Mouse (Mus musculus) myocyte (in vitro differentiated cells): ENCODE measurements around the gene Fam209. TPM values are rescaled to one million over a fixed set of nuclear protein-coding genes. Genes with fewer than 3 reads are reported as not detected.

Source experiments
- H3K27me3 ChIP-seq: one replicate; pipeline ENCODE4 v1.6.1; 2011; ENCODE audit not compliant: control insufficient read depth, insufficient read depth, insufficient read length
- H3K36me3 ChIP-seq: one replicate; pipeline ENCODE4 v1.6.1; 2011; ENCODE audit not compliant: control insufficient read depth, insufficient read depth
- H3K4me2 ChIP-seq: one replicate; pipeline ENCODE4 v1.6.1; 2011; ENCODE audit warnings: low read depth, control low read depth
- H3K4me3 ChIP-seq: one replicate; pipeline ENCODE4 v1.5.1; 2011; ENCODE audit warnings: mild to moderate bottlenecking, control low read depth, moderate library complexity
- H3K79me2 ChIP-seq: one replicate; pipeline ENCODE4 v1.6.1; 2011; ENCODE audit not compliant: control insufficient read depth, insufficient read depth
- H3ac ChIP-seq: one replicate; pipeline ENCODE4 v1.6.1; 2011; ENCODE audit not compliant: control insufficient read depth, insufficient read length
- CEBPB ChIP-seq: IDR thresholded peaks from 2 replicates; pipeline ENCODE4 v1.6.1; 2011; ENCODE audit warnings: mild to moderate bottlenecking, moderate library complexity; ENCODE audit not compliant: poor library complexity, insufficient read depth, severe bottlenecking
- E2F4 ChIP-seq: IDR thresholded peaks from one replicate; pipeline ENCODE4 v1.6.1; 2011; ENCODE audit warnings: mild to moderate bottlenecking, control low read depth, moderate library complexity; ENCODE audit not compliant: insufficient read depth
- MAX ChIP-seq: IDR thresholded peaks from one replicate; pipeline ENCODE4 v1.6.1; 2011; ENCODE audit warnings: low read depth, mild to moderate bottlenecking, control low read depth
- MYOD1 ChIP-seq, 3 experiments: IDR thresholded peaks; one replicate each; pipeline ENCODE4 v1.6.1; 2011; ENCODE audit warnings: control low read depth in 2 of 3, low read depth in 2 of 3, mild to moderate bottlenecking in 2 of 3, moderate library complexity in 1 of 3; ENCODE audit not compliant: insufficient read length in 2 of 3, control insufficient read depth in 1 of 3
- MYOG ChIP-seq, 3 experiments: IDR thresholded peaks; one replicate each; pipeline ENCODE4 v1.6.1; 2011; ENCODE audit warnings: control low read depth in 2 of 3, low read depth in 2 of 3, mild to moderate bottlenecking in 2 of 3; ENCODE audit not compliant: insufficient read length in 2 of 3, control insufficient read depth in 1 of 3, insufficient read depth in 1 of 3
- POLR2A ChIP-seq: IDR thresholded peaks from one replicate; pipeline ENCODE4 v1.6.1; 2011; ENCODE audit warnings: low read depth, mild to moderate bottlenecking, control low read depth, moderate library complexity; ENCODE audit not compliant: insufficient read length
- POLR2AphosphoS2 ChIP-seq: IDR thresholded peaks from one replicate; pipeline ENCODE4 v1.6.1; 2011; ENCODE audit warnings: low read depth, control low read depth; ENCODE audit not compliant: insufficient read length
- REST ChIP-seq: IDR thresholded peaks from one replicate; pipeline ENCODE4 v1.6.1; 2011; ENCODE audit warnings: mild to moderate bottlenecking, control low read depth, moderate library complexity; ENCODE audit not compliant: insufficient read depth, insufficient read length
- SRF ChIP-seq: IDR thresholded peaks from one replicate; pipeline ENCODE4 v1.6.1; 2011; ENCODE audit warnings: low read depth; ENCODE audit not compliant: control insufficient read depth, insufficient read length
- TCF12 ChIP-seq: IDR thresholded peaks from one replicate; pipeline ENCODE4 v1.6.1; 2011; ENCODE audit warnings: mild to moderate bottlenecking, control low read depth; ENCODE audit not compliant: poor library complexity, insufficient read depth, severe bottlenecking
- TCF3 ChIP-seq: IDR thresholded peaks from one replicate; pipeline ENCODE4 v1.6.1; 2011; ENCODE audit warnings: low read depth, control low read depth; ENCODE audit not compliant: insufficient read length
- USF1 ChIP-seq: IDR thresholded peaks from one replicate; pipeline ENCODE4 v1.6.1; 2011; ENCODE audit warnings: low read depth, mild to moderate bottlenecking, control low read depth, moderate library complexity
- polyA plus RNA-seq: library from polyadenylated mRNA; unstranded; fragments of >200 nt; fragmentation: generic; extraction: Trizol; gene quantifications from one replicate; pipeline ENCODE4 v1.2.1, GENCODE M21; 2012; ENCODE audit warnings: missing spikeins

Fam209 gene
- polyA plus RNA-seq, 1 experiment: 0.08 TPM

DNA sequence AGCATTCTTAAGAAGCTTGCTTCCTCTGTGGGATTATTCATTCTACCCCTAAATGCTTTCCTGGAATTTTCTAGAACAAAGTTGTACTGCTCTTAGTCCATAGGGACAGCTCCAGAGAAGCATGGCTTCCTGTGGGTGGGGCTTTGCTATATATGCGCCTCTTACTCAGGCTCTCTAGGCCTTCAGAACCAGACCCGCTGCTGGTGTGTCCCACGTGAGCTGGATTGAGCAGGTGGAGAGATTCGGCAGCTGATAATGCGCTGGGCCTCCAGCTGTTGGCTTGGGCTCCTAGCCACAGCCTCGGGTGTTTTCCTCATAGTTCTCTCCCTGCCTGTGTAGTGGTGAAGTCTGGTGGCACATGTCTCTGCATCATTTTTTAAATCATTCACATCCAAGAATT is 21.7 kb upstream of the Fam209 start:
- Histone ChIP-seq H3ac (no peak overlapping the region), H3K36me3 (peaks cover 14% of the 10 kb centered on the region), H3K27me3 (no peaks in the 10 kb centered on the region), H3K4me2 (no peak overlapping the region), H3K4me3 (no peak overlapping the region), H3K79me2 (no peaks in the 10 kb centered on the region)
- TF ChIP-seq REST: no peak
- TF ChIP-seq POLR2AphosphoS2: no peak
- TF ChIP-seq MYOG (IDR thresholded peaks at IDR 0.05; ENCODE audit: control insufficient read depth in 1 of 3, insufficient read depth in 1 of 3, insufficient read length in 2 of 3, low read depth in 2 of 3): peak in 2 of 3 experiments; percentile 44 to 75
- no peak for TF ChIP-seq CEBPB
- TF ChIP-seq MAX: no peak
- TF ChIP-seq TCF3: no peak
- TF ChIP-seq POLR2A: no peak
- TF ChIP-seq USF1: no peak
- TF ChIP-seq E2F4: no peak
- TF ChIP-seq SRF: no peak
- no peak for TF ChIP-seq TCF12
- peak in 2 of 3 experiments; percentile 30 to 37 for TF ChIP-seq MYOD1 (IDR thresholded peaks at IDR 0.05; ENCODE audit: control insufficient read depth in 1 of 3, insufficient read length in 2 of 3, low read depth in 2 of 3)

DNA sequence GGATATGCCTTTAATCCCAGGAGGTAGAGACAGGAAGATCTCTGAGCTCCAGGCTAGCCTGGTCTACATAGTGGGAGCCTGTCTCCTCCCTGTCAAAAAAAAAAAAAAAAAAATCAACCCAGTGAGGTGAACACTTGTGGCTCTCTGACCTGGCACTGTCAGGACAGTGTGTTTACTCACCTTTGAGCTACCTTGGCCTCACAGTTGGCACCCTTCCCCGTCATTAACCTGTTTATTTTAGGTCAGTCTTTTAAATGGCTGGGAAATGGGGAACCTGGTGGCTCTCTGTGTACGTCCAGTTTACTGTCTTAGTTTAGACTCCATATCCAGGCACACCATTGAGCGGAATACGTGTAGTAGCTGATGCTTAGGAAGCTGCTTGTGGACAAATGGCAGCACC is 20.3 kb upstream of the Fam209 start:
- Histone ChIP-seq H3ac (no peak overlapping the region), H3K79me2 (no peaks in the 10 kb centered on the region), H3K4me2 (no peak overlapping the region), H3K36me3 (peaks cover 11% of the 10 kb centered on the region), H3K4me3 (no peak overlapping the region), H3K27me3 (no peaks in the 10 kb centered on the region)
- no peak for TF ChIP-seq POLR2AphosphoS2
- TF ChIP-seq MYOD1 (IDR thresholded peaks at IDR 0.05; ENCODE audit: control insufficient read depth in 1 of 3, insufficient read length in 2 of 3, low read depth in 2 of 3): no peak
- TF ChIP-seq MYOG (IDR thresholded peaks at IDR 0.05; ENCODE audit: control insufficient read depth in 1 of 3, insufficient read depth in 1 of 3, insufficient read length in 2 of 3, low read depth in 2 of 3): no peak
- no peak for TF ChIP-seq MAX
- no peak for TF ChIP-seq SRF
- no peak for TF ChIP-seq POLR2A
- no peak for TF ChIP-seq E2F4
- TF ChIP-seq TCF12: no peak
- TF ChIP-seq CEBPB: no peak
- no peak for TF ChIP-seq USF1
- no peak for TF ChIP-seq REST
- TF ChIP-seq TCF3: no peak

DNA sequence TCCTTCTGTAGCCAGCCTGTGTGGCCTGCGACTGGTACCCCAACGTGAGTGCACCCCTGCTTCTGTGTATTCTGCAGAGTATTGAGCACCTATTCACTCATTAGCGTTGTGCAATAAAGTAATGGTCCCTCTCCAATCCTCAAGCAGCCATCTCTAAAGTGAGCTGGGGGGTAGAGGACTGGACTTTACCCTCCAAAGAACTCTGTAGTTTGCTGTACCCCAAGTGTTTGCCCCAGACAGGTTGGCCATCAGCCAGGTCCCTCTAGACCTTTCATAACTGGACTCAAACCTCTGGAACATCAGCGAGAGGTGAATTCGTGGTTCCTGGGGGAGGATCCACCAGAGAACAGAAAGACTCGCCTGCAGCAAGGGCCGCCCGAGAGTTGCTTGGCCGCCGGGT is 19.9 kb upstream of the Fam209 start:
- H3K79me2 ChIP-seq: no peaks in the 10 kb centered on the region
- no peak overlapping the region for H3K4me3 ChIP-seq
- H3ac ChIP-seq: no peak overlapping the region
- H3K27me3 ChIP-seq: no peaks in the 10 kb centered on the region
- H3K4me2 ChIP-seq: no peak overlapping the region
- no peak for TF ChIP-seq MAX
- no peak for TF ChIP-seq POLR2A
- no peak for TF ChIP-seq TCF12
- no peak for TF ChIP-seq MYOD1 (IDR thresholded peaks at IDR 0.05; ENCODE audit: control insufficient read depth in 1 of 3, insufficient read length in 2 of 3, low read depth in 2 of 3)
- no peak for TF ChIP-seq TCF3
- peaks cover 9% of the 10 kb centered on the region for H3K36me3 ChIP-seq

DNA sequence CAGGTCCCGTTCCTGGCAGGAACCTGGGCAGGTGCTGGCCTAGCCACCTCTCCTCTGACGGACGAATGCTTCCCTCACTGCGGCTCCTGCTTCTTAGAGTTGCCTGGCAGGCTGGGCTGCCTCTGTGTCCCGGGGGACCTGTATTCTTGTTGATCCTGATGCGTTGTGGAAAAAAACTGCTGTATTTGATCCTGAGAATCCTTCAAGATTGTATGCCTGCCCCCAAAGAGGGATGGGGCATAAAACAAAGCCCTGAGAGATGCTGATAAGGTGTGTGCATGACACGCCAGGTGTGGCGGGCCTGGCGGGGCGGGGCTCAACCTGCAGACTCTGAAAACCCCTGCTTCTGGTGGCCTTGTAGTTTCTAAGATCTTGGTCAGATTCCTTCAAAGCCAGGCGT is 13.8 kb upstream of the Fam209 start, which contains the start of gene Gcnt7:
Gcnt7 (minus strand) TSS at position 101 of the 400 bp plus-strand sequence.
- Histone ChIP-seq H3K4me2 (no peak within 1 kb of the TSS), H3K79me2 (no peaks in the 10 kb centered on the region), H3ac (no peak within 1 kb of the TSS), H3K27me3 (no peaks in the 10 kb centered on the region), H3K36me3 (peaks cover under 1% of the 10 kb centered on the region), H3K4me3 (no peak within 1 kb of the TSS)
- TF ChIP-seq POLR2AphosphoS2: no peak
- TF ChIP-seq MAX: no peak
- TF ChIP-seq TCF3: no peak
- TF ChIP-seq USF1: no peak
- no peak for TF ChIP-seq MYOD1 (IDR thresholded peaks at IDR 0.05; ENCODE audit: control insufficient read depth in 1 of 3, insufficient read length in 2 of 3, low read depth in 2 of 3)
- no peak for TF ChIP-seq REST
- no peak for TF ChIP-seq E2F4
- no peak for TF ChIP-seq MYOG (IDR thresholded peaks at IDR 0.05; ENCODE audit: control insufficient read depth in 1 of 3, insufficient read depth in 1 of 3, insufficient read length in 2 of 3, low read depth in 2 of 3)
- TF ChIP-seq POLR2A: no peak
- TF ChIP-seq TCF12: no peak
- TF ChIP-seq SRF: no peak
- TF ChIP-seq CEBPB: no peak

DNA sequence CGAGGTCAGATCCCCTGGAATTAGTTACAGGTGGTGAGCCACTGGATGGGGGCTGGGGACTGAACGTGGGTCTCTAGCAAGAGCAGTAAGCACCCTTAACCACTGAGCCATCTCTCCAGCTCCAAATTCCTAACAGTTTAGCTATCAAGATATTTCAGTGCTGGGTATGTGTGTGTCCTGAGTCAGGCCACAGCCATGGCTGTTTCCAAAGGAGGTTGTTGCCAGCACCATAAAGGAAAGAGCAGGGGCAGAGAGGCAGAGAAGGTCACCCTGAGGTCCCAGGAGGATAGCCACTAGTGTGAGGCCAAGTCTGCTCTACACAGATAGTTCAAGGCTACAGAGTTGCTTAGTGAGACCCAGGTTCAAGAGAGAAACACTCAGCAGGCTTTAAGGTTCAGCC is 11.7 kb upstream of the Fam209 start:
- H3K79me2 ChIP-seq: no peaks in the 10 kb centered on the region
- no peak overlapping the region for H3K4me3 ChIP-seq
- no peak overlapping the region for H3K4me2 ChIP-seq
- TF ChIP-seq POLR2AphosphoS2 (no peak), TCF12 (no peak), USF1 (no peak), REST (no peak), POLR2A (no peak), MYOD1 (IDR thresholded peaks at IDR 0.05; ENCODE audit: control insufficient read depth in 1 of 3, insufficient read length in 2 of 3, low read depth in 2 of 3) (no peak), TCF3 (no peak), MAX (no peak), E2F4 (no peak)
- no peak overlapping the region for H3ac ChIP-seq
- no peaks in the 10 kb centered on the region for H3K27me3 ChIP-seq
- peaks cover 9% of the 10 kb centered on the region for H3K36me3 ChIP-seq
